ENCODE assay signal across 16 mouse cellular contexts in the genomic region with DNA sequence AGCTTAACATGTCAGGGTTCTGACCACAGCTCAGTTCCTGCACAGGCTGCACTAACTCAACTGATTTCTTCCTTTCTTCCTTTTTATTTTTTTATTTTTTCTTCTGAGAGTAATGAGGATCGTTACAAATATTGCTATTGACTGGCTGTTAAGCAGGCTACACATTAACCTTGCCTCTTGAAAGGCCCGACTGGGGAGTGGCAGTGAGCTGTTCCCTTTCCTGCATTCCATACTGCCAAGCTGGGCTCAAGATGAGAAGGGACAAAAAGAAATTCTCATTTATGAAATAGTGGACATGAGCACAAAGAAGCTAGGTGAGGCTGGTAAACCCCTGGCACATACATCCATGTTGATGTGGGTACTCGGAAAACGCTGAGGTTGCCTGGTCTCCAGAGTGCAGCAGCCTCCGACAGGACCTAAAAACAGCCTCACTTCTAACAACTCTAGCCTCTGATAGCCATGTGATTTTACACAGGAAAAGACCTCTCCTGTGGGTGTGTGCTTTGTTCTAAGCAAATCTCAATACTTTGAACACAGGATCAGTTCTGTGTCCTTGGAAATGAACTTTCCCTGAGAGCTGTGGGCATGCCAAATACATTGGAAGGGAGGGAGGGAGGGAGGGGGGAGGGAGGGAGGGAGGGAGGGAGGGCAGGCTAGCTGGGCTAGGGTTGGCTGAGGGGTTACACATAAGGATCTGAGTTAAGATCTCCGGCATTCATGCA.
"Had no signal": no experiment of that assay in that cellular context is flagged by ENCODE, and none has a peak within 500 bp of the region (broad histone marks: within the 10 kb centered on the region; RNA-seq: fewer than 3 reads in every experiment).

No protein-coding gene starts in this region.

- H3K9me3 ChIP-seq: hindbrain, embryonic 15.5 days; limb, embryonic 15.5 days; liver, embryonic 13.5 days; midbrain, embryonic 10.5 days; midbrain, embryonic 15.5 days; neural tube, embryonic 13.5 days had no signal

- H3K36me3 ChIP-seq: hindbrain, embryonic 15.5 days; limb, embryonic 15.5 days; liver, embryonic 13.5 days; midbrain, embryonic 10.5 days; midbrain, embryonic 15.5 days; neural tube, embryonic 13.5 days had no signal

- DNase-seq: kidney, adult 8-10 months; kidney, postnatal 25 days; layer of hippocampus, adult 9-11 months; layer of hippocampus, postnatal 36 days; liver, embryonic 13.5 days; lung, adult 18-20 months; lung, postnatal 36 days; retina, postnatal 1 day; right cerebral cortex, postnatal 4 days; thymus, postnatal 4 days had no signal

- H3K4me1 ChIP-seq: limb, embryonic 15.5 days; liver, embryonic 13.5 days had no signal

- H3K9ac ChIP-seq: hindbrain, embryonic 15.5 days; limb, embryonic 15.5 days; liver, embryonic 13.5 days; midbrain, embryonic 15.5 days; neural tube, embryonic 13.5 days had no signal

- ATAC-seq: inflammation-experienced regulatory T-cells, adult 6 months; midbrain, embryonic 15.5 days had no signal

- H3K4me2 ChIP-seq: hindbrain, embryonic 15.5 days; limb, embryonic 15.5 days; liver, embryonic 13.5 days; midbrain, embryonic 15.5 days; neural tube, embryonic 13.5 days had no signal

- H3K27me3 ChIP-seq: hindbrain, embryonic 15.5 days; limb, embryonic 15.5 days; liver, embryonic 13.5 days; midbrain, embryonic 15.5 days; neural tube, embryonic 13.5 days had no signal

- H3K27ac ChIP-seq: hindbrain, embryonic 15.5 days; limb, embryonic 15.5 days; liver, embryonic 13.5 days; midbrain, embryonic 10.5 days; midbrain, embryonic 15.5 days; neural tube, embryonic 13.5 days had no signal

- H3K4me3 ChIP-seq: hindbrain, embryonic 15.5 days; limb, embryonic 15.5 days; liver, embryonic 13.5 days; midbrain, embryonic 10.5 days; midbrain, embryonic 15.5 days; neural tube, embryonic 13.5 days had no signal
